Mouse (Mus musculus): ENCODE data around the gene Olfr23.
"Not testable (repeated sequence)": the region's sequence is repeated elsewhere in the genome, so short reads cannot be mapped to it uniquely, and the experiment has no call there.

Olfr23 gene

GRCm38 (mm10) chr11:73936377-73936776 is at the start of gene Olfr23:
TSS of gene Olfr23 (plus strand) at chr11:73936677.
- no peak for DNase-seq (ENCODE audit: low spot score in 2 of 2)

DNA sequence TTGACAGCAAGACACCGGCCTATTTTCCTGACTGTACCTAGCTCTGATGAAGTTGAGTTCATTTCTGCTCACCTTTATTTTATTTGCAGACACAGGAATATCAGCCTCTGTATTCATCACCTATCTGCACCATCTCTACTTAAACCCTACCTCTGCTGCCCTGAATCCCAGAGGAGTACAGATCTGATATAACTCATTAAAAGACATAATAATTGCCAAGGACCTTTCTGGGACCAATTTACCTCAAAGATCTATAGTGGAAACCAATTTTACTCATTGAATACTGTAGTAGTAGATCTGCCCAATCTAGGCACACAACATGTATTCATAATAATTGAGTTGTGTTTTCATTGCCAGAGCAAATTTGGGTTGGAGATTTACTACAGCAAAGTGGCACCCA is 45.8 kb upstream of the Olfr23 start, which contains the start of gene Olfr394:
TSS of gene Olfr394 (minus strand) at position 101 of the 400 bp plus-strand sequence.
- no peak for DNase-seq (ENCODE audit: low spot score in 2 of 2)

DNA sequence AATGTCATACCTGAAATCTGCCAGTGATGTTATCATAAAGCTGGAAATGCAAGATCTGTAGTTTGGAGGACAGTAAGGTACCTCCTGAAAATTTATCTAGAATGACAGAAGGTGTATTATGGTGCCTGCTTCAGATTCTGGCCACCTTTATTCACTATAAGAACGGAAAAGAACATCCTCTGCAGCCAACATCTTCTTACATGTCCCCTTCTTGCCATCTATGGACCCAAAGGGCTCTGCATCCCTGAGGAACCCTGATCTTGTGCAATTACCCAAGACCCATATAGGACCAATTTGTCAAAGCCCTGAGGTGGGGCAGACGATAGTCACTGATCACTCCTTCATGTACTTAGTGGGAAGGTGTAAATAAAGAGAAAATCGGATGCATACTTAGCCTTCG is 27.3 kb upstream of the Olfr23 start, which contains the start of gene Olfr395:
TSS of gene Olfr395 (minus strand) at position 101 of the 400 bp plus-strand sequence.
- not testable (repeated sequence) for DNase-seq (ENCODE audit: low spot score in 2 of 2)

GRCm38 (mm10) chr11:73960517-73960916 is 24.0 kb downstream of the Olfr23 start, which contains the start of gene Olfr397:
TSS of gene Olfr397 (plus strand) at chr11:73960817.
- no peak for DNase-seq (ENCODE audit: low spot score in 2 of 2)

DNA sequence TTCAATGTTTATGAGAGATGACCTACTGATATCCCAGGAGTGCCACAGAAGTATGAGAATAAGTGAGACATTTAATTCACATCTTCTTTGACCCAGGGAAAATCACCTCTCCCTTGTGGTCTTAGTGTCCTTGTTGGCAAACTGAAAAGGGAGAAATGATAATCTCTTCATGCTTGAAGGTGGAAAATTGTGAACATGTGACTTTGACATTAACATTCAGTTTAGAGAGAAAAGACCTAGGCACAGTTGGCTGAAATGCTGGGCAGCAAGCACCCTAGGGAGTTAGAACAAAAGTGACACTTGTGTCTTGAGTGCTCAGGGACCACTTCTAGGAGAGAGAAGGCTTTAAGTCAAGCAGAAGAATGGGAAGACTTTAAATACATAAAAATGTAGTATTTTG is 53.8 kb downstream of the Olfr23 start, which contains the start of gene Olfr398:
TSS of gene Olfr398 (minus strand) at position 101 of the 400 bp plus-strand sequence.
- no peak for DNase-seq (ENCODE audit: low spot score in 2 of 2)

Data from urinary bladder, postnatal 36 days (tissue).